Mouse (Mus musculus) limb, embryonic 11.5 days (tissue): ENCODE results near the gene Mmp28. TPM values are rescaled to one million over a fixed set of nuclear protein-coding genes. Genes with fewer than 3 reads are reported as not detected.

ENCODE experiments used
- ATAC-seq: fragments of 200-750 bp; cut with Nextera tagmentation; 2 replicates; pipeline ENCODE4 v1.8.0; 2017; ENCODE audit warnings: low read depth; ENCODE audit not compliant: insufficient number of reproducible peaks, low FRiP score, low TSS enrichment
- DNase-seq: peaks from one replicate; pipeline ENCODE4 v3.0.0-alpha.2; 2015; ENCODE audit warnings: low spot score
- H3K27ac ChIP-seq: fragments of 300-500 bp; sonication (generic); replicated peaks from 2 replicates; pipeline ENCODE4 v1.5.1; 2014; ENCODE audit warnings: low read depth, mild to moderate bottlenecking, low read length
- H3K27me3 ChIP-seq: fragments of 300-500 bp; sonication (generic); 2 replicates; pipeline ENCODE4 v1.6.1; 2014; ENCODE audit warnings: mild to moderate bottlenecking, low read length, mixed read lengths; ENCODE audit not compliant: control insufficient read depth, insufficient read depth
- H3K36me3 ChIP-seq: fragments of 300-500 bp; sonication (generic); 2 replicates; pipeline ENCODE4 v1.6.1; 2014; ENCODE audit warnings: mild to moderate bottlenecking, low read length, moderate library complexity, mixed read lengths; ENCODE audit not compliant: control insufficient read depth, insufficient read depth
- H3K4me1 ChIP-seq: fragments of 300-500 bp; sonication (generic); 2 replicates; pipeline ENCODE4 v1.6.1; 2014; ENCODE audit warnings: low read length, mixed read lengths; ENCODE audit not compliant: control insufficient read depth, insufficient read depth
- H3K4me2 ChIP-seq: fragments of 300-500 bp; sonication (generic); 2 replicates; pipeline ENCODE4 v1.6.1; 2014; ENCODE audit warnings: low read depth, mild to moderate bottlenecking, moderate library complexity; ENCODE audit not compliant: severe bottlenecking
- H3K4me3 ChIP-seq: fragments of 300-500 bp; sonication (generic); 2 replicates; pipeline ENCODE4 v1.5.1; 2014; ENCODE audit warnings: low read depth, low read length
- H3K9ac ChIP-seq: fragments of 300-500 bp; sonication (generic); 2 replicates; pipeline ENCODE4 v1.6.1; 2014; ENCODE audit warnings: mild to moderate bottlenecking, low read length
- H3K9me3 ChIP-seq: fragments of 300-500 bp; sonication (generic); 2 replicates; pipeline ENCODE4 v1.6.1; 2016; ENCODE audit warnings: low read length; ENCODE audit not compliant: control insufficient read depth
- WGBS: fragments of 180-500 bp; shearing (Covaris S2); extraction: QIAGEN DNeasy Blood & Tissue Kit; methylation state at CpG from one replicate; pipeline ENCODE4 v1.1.7; 2014; 5-methylcytosine and 5-hydroxymethylcytosine counted together
- polyA plus RNA-seq: library from polyadenylated mRNA; unstranded; fragments of >200 nt; fragmentation: Nextera tagmentation; extraction: Ambion mirVana; gene quantifications from 2 replicates; pipeline ENCODE4 v1.2.1, GENCODE M21; 2014

The Mmp28 gene
- polyA plus RNA-seq = 2.9 and 3.7 TPM in 2 replicates

DNA sequence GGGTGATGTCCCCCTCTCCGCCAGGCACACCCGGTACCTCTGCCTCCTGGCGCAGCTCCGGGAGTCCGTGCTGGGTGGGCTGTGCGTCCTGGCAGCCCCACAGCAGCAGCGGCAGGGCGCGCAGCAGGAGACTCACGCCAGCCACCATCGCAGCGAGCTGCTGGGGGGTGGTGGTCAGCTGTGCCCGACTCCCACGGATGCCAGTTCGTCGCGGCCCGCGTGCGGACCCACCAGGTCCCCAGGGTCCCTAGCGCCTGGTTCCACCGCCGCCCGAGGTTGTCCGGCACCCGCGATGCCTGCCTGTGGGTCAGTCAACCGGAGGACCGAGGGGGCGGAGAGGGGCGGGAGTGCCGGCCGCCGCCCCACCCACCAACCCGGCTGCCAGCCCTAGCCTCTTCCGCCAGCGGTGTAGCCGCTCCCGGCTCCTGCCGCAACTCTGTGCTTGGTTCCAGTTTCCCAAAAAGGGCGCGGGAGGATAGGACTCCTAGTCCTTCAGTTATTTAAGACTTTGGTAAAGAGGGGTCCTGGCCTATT, at the start of gene Mmp28:
Gene Mmp28 (minus strand): TSS at position 361 of the 534 bp plus-strand sequence.
- H3K4me1 ChIP-seq = no peaks in the 10 kb centered on the region; the same call in 1 of the 2 replicates
- H3K9ac ChIP-seq = peak within 1 kb of the TSS; percentile 55
- peaks cover 20% of the 10 kb centered on the region for H3K27me3 ChIP-seq
- ATAC-seq (peak; percentile 39; the same call in 1 of the 2 replicates), DNase-seq (peak; percentile 59)
- no peak within 1 kb of the TSS for H3K27ac ChIP-seq
- H3K36me3 ChIP-seq = no peaks in the 10 kb centered on the region
- H3K4me2 ChIP-seq = peak within 1 kb of the TSS; percentile 90
- H3K4me3 ChIP-seq = peak within 1 kb of the TSS; percentile 55
- H3K9me3 ChIP-seq = no peaks in the 10 kb centered on the region
- under 1% methylated on average over 42 of the region's 42 CpGs for WGBS

DNA sequence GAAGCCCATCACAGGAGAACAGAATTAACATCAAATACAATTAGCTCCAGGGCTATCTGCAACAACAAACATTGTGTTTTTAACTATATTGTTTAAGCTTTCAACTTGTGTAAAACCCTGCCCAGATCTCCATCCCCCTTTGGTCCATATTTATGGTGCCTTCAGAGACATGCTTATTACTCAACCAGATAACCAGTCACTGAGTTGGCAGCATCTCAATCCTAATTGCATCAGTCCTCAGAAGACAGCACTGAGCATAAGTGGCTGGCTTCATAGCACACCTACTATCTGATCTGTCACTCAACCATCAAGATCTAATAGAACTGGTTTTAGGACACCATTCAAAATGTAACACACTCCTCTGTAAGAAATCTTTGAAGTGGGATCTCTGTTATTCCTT, 46.6 kb upstream of the Mmp28 start:
- Histone ChIP-seq H3K9ac (no peak overlapping the region), H3K4me2 (no peak overlapping the region), H3K9me3 (no peaks in the 10 kb centered on the region), H3K4me3 (no peak overlapping the region), H3K4me1 (no peaks in the 10 kb centered on the region), H3K36me3 (peaks cover 8% of the 10 kb centered on the region), H3K27ac (no peak overlapping the region), H3K27me3 (no peaks in the 10 kb centered on the region)
- DNase-seq (peak; percentile 6), ATAC-seq (no peak)

DNA sequence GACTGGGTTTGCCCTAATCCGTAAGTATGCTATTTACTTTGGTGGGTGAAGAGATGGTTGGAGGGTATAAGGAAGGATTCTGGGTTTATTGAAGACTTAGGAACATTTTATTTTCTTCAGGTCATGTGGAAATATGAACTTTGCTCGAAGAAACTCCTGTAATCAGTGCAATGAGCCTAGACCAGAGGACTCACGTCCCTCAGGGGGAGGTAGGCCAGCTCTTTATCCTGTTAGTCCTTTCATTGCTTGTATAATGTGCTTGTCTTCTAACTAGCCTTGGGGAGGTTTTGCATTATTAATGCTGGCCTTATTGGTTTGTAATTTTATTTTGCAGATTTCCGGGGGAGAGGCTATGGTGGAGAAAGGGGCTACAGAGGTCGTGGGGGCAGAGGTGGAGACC, 41.4 kb upstream of the Mmp28 start:
- no peak overlapping the region for H3K4me3 ChIP-seq
- peaks cover 18% of the 10 kb centered on the region for H3K36me3 ChIP-seq
- 93% methylated on average over 5 of the region's 5 CpGs for WGBS
- no peaks in the 10 kb centered on the region for H3K9me3 ChIP-seq
- H3K4me2 ChIP-seq = no peak overlapping the region
- ATAC-seq = no peak
- DNase-seq = peak; percentile 7
- no peak overlapping the region for H3K27ac ChIP-seq
- no peaks in the 10 kb centered on the region for H3K4me1 ChIP-seq
- no peak overlapping the region for H3K9ac ChIP-seq
- H3K27me3 ChIP-seq = no peaks in the 10 kb centered on the region

DNA sequence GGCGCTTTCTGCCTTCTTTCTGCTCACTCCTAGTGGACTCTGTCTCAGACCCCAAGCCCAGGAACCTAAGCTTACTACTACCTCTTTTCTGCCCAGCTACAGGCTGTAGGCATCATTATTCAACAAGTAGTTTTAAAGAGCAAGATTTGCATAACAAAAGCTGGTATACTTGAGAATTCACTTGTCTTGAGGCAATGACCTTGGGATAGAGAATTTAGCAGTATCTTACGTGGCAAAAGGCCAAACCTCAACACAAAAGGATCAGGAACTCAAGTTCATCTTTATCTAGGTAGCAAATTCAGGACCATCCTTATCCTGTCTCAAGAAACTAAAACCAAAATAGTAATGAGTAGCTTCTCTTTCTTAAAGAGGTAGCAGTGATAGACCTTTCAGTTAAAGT, 32.7 kb upstream of the Mmp28 start:
- Histone ChIP-seq H3K27ac (no peak overlapping the region), H3K4me2 (no peak overlapping the region), H3K27me3 (no peaks in the 10 kb centered on the region), H3K4me1 (no peaks in the 10 kb centered on the region), H3K4me3 (no peak overlapping the region), H3K36me3 (no peaks in the 10 kb centered on the region), H3K9ac (no peak overlapping the region), H3K9me3 (no peaks in the 10 kb centered on the region)
- DNase-seq (no peak), ATAC-seq (no peak)
- 95% methylated on average over 2 of the region's 2 CpGs for WGBS

DNA sequence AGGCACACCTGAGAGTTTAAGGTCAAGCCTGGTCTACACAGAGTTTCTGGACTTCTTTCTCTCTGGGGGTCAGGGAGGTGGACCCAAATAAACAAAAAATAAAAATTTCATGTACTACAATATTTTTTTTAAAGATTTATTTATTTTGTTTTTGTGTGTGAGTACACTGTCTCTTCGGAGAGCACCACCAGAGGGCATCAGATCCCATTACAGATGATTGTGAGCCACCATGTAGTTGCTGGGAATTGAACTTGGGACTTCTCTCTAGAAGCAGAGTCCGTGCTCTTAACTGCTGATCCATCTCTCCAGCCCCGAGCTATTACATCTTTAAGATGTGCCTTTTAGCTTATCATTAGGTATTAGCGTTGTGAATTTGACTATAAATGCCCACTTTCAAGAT, 28.6 kb upstream of the Mmp28 start:
- DNase-seq = peak; percentile 21
- Histone ChIP-seq H3K36me3 (no peaks in the 10 kb centered on the region), H3K27ac (no peak overlapping the region), H3K9ac (no peak overlapping the region), H3K9me3 (no peaks in the 10 kb centered on the region), H3K27me3 (no peaks in the 10 kb centered on the region), H3K4me1 (no peaks in the 10 kb centered on the region), H3K4me2 (no peak overlapping the region), H3K4me3 (no peak overlapping the region)
- no peak for ATAC-seq
- 89% methylated on average over 4 of the region's 4 CpGs for WGBS

DNA sequence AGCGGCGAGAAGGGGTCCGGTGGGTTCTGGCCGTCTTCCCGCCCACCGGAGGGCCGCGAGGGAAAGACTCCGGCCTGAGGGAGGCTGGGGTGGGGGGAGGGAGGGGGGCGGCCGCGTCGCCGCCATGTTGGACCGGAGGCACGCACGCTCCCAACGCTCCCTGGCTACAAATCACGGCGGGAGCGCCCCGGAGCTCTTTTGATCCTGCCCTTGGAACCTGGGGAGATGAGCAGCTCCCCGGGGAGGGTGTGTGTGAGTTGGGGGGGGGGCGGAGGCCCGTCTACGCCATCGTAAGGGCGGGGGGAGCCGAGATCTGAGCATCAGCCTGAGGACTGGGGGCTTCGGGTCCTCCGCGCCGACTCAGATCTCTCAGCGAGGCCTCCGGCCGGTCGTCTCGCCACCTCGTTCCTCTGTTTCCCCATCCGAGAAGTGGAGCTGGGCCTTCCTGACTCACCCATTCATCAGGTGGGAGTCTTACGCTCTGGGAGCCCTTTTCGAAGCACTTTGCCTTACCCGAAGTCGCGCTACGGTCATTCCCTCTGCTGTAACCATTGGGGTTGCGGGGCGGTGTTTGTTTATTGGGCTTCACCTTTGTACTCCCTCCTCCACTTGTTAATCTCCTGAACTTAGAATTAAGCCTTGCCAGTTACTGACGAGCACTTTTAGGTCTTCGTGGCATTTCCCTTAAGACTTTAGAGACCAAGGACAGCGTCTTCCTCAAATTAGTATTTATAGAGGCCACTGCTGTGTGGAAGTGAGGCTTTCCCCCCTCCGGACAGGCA, 10.6 kb upstream of the Mmp28 start:
- Histone ChIP-seq H3K9me3 (no peaks in the 10 kb centered on the region), H3K27me3 (no peaks in the 10 kb centered on the region), H3K4me1 (0 out of 2 replicates have a peak, but pooled peaks cover 4% of the 10 kb centered on the region), H3K9ac (peak overlapping the region; percentile 87), H3K36me3 (peaks cover 6% of the 10 kb centered on the region), H3K4me3 (peak overlapping the region; percentile 88), H3K4me2 (peak overlapping the region; percentile 50), H3K27ac (peak overlapping the region; percentile 94)
- DNase-seq = no peak
- under 1% methylated on average over 50 of the region's 52 CpGs for WGBS
- peak; percentile 81 for ATAC-seq

DNA sequence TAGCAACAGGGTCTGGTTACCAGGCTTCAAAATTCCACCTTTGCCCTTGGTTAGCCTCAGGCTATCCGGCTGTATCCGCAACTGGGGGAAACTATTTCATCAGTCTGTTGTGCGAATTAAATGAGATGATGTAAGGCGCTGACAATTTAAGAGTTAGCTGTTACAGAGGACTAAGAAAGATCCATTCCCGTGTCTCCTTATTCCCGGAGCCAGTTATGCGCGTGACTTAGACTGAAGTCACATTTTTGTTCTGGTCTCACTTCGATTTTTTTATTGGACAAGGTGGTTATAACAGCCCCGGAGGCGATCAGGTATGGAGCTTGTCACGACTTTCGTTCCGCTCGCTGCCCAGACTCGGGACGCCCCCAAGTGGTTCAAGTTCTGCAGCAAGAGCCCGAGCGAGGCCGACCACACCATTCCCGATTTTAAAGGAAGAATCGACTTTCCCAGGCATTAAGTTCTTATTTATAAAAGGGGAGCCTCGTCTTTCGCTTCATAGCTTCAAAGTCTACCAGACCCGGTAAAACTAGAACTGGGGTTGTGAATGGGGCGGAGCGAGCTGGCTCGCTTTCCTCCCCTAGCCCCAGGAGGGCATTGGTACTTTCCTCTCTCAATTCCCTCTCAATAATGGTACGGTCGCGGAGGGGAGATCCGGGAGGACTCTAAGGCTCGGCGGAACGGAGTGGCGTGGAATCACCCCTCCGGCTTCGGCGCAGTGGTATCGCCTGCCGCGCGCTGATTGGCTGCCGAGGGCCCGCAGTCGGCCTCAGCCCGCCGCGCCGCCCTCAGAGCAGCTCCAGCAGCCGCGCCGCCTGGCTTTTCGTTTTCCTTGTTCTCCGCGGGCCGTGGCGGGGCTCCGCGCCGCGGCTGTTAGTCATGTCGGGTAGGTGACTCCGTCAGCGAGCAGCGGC, 9.7 kb upstream of the Mmp28 start, which contains the start of gene Taf15:
Gene Taf15 (plus strand): TSS at position 763 of the 911 bp plus-strand sequence.
- Histone ChIP-seq H3K4me1 (0 out of 2 replicates have a peak, but pooled peaks cover 4% of the 10 kb centered on the region), H3K4me3 (peak within 1 kb of the TSS; percentile 88), H3K4me2 (peak within 1 kb of the TSS; percentile 50), H3K27me3 (no peaks in the 10 kb centered on the region), H3K36me3 (peaks cover 3% of the 10 kb centered on the region; the same call in 1 of the 2 replicates), H3K9ac (peak within 1 kb of the TSS; percentile 87), H3K27ac (peak within 1 kb of the TSS; percentile 94), H3K9me3 (no peaks in the 10 kb centered on the region)
- under 1% methylated on average over 66 of the region's 66 CpGs for WGBS
- DNase-seq (peak; percentile 98), ATAC-seq (peak; percentile 95)

DNA sequence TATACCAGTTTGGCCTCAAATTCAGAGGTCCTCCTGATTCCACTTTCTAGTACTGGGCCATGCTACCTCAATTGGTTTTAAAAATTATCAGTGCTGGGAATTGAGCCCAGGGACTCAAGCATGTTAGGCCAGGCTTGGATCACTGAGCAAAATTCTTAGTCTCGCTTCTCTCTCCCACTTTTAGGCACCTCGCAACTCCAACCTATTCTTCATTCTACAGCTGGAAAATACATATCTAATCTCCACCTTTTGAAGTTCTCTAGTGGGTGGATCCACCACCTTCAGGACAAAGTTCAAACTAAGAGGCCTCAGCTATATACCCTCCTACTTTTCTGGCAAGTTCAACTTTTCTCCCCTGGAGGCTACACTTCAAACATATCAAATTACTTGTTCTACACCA, 8.9 kb upstream of the Mmp28 start:
- Histone ChIP-seq H3K27ac (no peak overlapping the region), H3K4me3 (no peak overlapping the region), H3K9ac (no peak overlapping the region), H3K36me3 (no peaks in the 10 kb centered on the region), H3K27me3 (no peaks in the 10 kb centered on the region), H3K4me2 (no peak overlapping the region), H3K9me3 (no peaks in the 10 kb centered on the region), H3K4me1 (0 out of 2 replicates have a peak, but pooled peaks cover 4% of the 10 kb centered on the region)
- WGBS = 78% methylated on average over 2 of the region's 2 CpGs
- no peak for ATAC-seq
- DNase-seq = no peak
